Mouse (Mus musculus) activated CD4-positive, CD25-positive, alpha-beta regulatory T cell, adult 4 months (primary cell): Measurements from ENCODE around the gene Pphln1. TPM values are rescaled to one million over a fixed set of nuclear protein-coding genes. Genes with fewer than 3 reads are reported as not detected.
"Not testable (repeated sequence)": the region's sequence is repeated elsewhere in the genome, so short reads cannot be mapped to it uniquely, and the experiment has no call there.

Experiments
- ATAC-seq: one replicate; pipeline ENCODE4 v1.8.0; 2017
- polyA plus RNA-seq, 2 experiments: library from polyadenylated mRNA; unstranded; fragments of 100-300 nt; shearing (Covaris generic); gene quantifications; one replicate each; pipeline ENCODE4 v1.2.1; 2017

Gene Pphln1
- 10 to 100 TPM; 35.1 to 41.6 TPM for polyA plus RNA-seq

GRCm38 (mm10) chr15:93397826-93398698, at the start of gene Pphln1, which contains the start of gene Zcrb1:
TSS of gene Pphln1 (plus strand) at chr15:93398350.
TSS of gene Zcrb1 (minus strand) at chr15:93398334.
- peak; percentile 96 for ATAC-seq

GRCm38 (mm10) chr15:93358346-93359095, 39.6 kb upstream of the Pphln1 start:
- no peak for ATAC-seq

- ATAC-seq = no peak
These were observed 32.6 kb upstream of the Pphln1 start for GRCm38 (mm10) chr15:93365561-93365960.

- no peak for ATAC-seq
These were observed 29.6 kb upstream of the Pphln1 start for GRCm38 (mm10) chr15:93368558-93368957.

GRCm38 (mm10) chr15:93371838-93372237, 26.3 kb upstream of the Pphln1 start:
- ATAC-seq = no peak

GRCm38 (mm10) chr15:93372525-93373119, 25.5 kb upstream of the Pphln1 start:
- not testable (repeated sequence) for ATAC-seq

GRCm38 (mm10) chr15:93375696-93376095, 22.5 kb upstream of the Pphln1 start:
- ATAC-seq = no peak

GRCm38 (mm10) chr15:93379177-93379576, 19.0 kb upstream of the Pphln1 start:
- ATAC-seq = peak; percentile 68

- no peak for ATAC-seq
These were observed 16.8 kb upstream of the Pphln1 start for GRCm38 (mm10) chr15:93381337-93381736.

- ATAC-seq = no peak
These were observed 881 bp upstream of the Pphln1 start for GRCm38 (mm10) chr15:93397269-93397668.

GRCm38 (mm10) chr15:93398699-93399540, 770 bp downstream of the Pphln1 start:
- ATAC-seq = no peak

GRCm38 (mm10) chr15:93401446-93401845, 3.3 kb downstream of the Pphln1 start:
- ATAC-seq = no peak

GRCm38 (mm10) chr15:93402730-93403129, 4.6 kb downstream of the Pphln1 start:
- ATAC-seq = no peak

GRCm38 (mm10) chr15:93404849-93405248, 6.7 kb downstream of the Pphln1 start:
- no peak for ATAC-seq

GRCm38 (mm10) chr15:93405446-93405986, 7.4 kb downstream of the Pphln1 start:
- peak; percentile 66 for ATAC-seq

- ATAC-seq = no peak
These were observed 8.3 kb downstream of the Pphln1 start for GRCm38 (mm10) chr15:93406492-93406891.

- ATAC-seq = no peak
These were observed 14.3 kb downstream of the Pphln1 start for GRCm38 (mm10) chr15:93412445-93412844.

GRCm38 (mm10) chr15:93414456-93414855, 16.3 kb downstream of the Pphln1 start:
- ATAC-seq = no peak

GRCm38 (mm10) chr15:93416300-93416699, 18.1 kb downstream of the Pphln1 start:
- ATAC-seq = no peak

- no peak for ATAC-seq
These were observed 22.4 kb downstream of the Pphln1 start for GRCm38 (mm10) chr15:93420596-93420995.

GRCm38 (mm10) chr15:93422537-93422936, 24.4 kb downstream of the Pphln1 start:
- ATAC-seq = no peak

- no peak for ATAC-seq
These were observed 35.7 kb downstream of the Pphln1 start for GRCm38 (mm10) chr15:93433811-93434210.
